Mouse (Mus musculus): Measurements from ENCODE around the gene Bmp2.

The Bmp2 gene

GRCm38 (mm10) chr2:133565424-133565823 lies 13.5 kb downstream of the Bmp2 start:
- DNase-seq (ENCODE audit: extremely low read depth, low read depth) = no peak

DNA sequence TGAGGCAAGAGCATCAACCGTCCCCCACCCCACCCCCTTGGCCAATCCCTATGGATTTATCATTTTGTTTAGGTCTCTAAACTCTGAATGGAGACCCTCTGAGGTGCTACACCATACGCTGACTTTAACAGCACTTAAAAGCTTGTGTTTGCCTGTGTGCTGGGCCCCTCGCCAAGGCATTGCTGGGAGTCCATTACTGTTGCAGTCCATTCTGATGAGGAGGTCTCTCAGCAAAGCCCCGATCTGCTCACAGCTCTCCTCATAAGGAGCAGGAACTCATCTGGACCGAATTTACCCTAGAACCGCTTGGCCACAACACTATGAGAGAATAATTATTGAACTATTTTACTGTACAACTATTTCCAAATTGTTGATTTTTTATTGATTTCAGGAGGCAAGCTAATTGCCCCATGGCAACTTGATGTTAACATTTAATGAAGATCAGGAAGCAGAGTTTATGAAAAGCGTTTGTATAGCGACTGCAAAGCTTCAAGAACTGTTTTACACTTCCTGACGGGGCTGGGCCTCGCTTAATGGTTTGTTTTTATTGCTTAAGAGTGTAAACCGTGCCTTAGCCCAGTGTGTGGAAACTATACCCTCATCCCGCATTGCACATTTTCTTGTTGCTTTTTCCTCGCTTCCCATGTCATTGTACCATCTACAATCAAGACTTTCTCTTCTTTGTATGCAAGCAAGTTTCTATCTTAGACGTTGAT lies 14.2 kb downstream of the Bmp2 start:
- no peak for DNase-seq (ENCODE audit: extremely low read depth, low read depth)

DNA sequence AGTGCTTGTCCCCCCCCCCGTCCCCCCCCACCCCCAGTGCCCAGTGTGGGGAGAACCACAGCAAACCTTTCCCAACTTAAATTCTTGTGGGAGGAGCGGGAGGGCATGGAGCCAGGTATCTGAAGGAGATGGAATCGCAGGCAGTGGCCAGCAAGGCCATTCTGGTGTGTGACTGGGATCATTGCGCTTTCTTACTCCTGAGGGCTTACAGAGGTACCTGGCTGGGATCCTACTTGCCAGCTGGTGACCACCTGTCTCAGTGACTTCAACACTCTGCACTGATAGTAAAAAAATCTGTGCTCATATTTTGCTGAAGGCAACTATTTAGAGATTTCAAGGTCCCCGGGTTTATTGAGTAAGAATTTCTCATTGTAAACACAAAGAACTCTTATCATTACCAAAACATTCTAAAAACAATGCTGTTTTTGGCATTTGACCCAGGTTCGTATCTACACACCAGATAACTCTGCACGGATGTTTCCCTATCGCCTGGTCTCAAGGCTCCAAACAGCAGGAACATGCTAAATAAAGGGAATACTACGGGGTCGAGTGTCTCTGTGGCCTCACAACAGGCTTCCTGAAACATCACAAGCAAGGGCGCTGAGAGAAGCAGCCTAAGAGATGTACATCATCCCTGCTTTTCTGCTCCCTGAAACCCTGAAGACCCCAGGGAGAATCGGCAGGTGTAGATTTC lies 39.8 kb downstream of the Bmp2 start:
- DNase-seq (ENCODE audit: extremely low read depth, low read depth) = no peak
